Mouse (Mus musculus): ENCODE results near the gene Zfp956.
"Not testable (repeated sequence)": the region's sequence is repeated elsewhere in the genome, so short reads cannot be mapped to it uniquely, and the experiment has no call there.

Zfp956 gene

GRCm38 (mm10) chr6:47968166-47968565 is 15.0 kb downstream of the Zfp956 start:
- not testable (repeated sequence) for DNase-seq (ENCODE audit: low read depth, low spot score)

- DNase-seq (ENCODE audit: low read depth, low spot score): no peak
These were observed 21.4 kb downstream of the Zfp956 start for GRCm38 (mm10) chr6:47974599-47974998.

DNA sequence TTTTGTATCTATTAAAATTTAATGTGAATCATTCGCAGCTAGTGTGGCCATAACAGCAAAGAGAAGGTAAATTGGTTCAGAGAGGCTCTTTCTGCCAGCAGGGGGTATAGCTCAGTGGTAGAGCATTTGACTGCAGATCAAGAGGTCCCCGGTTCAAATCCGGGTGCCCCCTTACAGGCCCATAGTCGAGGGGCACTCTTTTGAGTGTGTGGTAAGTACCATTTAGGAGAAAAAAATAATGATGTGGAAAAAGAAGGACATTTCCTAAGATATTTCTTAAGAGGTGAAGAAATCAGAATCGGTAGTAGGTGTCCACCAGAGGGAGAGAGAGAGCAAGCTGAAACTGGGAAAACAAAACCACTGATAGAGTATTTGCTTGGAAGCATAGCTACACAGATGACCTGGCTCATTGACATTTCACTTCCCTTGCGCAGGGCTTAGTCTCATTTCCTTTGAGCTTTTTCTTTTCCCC is 25.7 kb downstream of the Zfp956 start:
- peak; percentile 67 for DNase-seq (ENCODE audit: low read depth, low spot score)

GRCm38 (mm10) chr6:47983936-47984335 is 30.7 kb downstream of the Zfp956 start:
- no peak for DNase-seq (ENCODE audit: low read depth, low spot score)

DNA sequence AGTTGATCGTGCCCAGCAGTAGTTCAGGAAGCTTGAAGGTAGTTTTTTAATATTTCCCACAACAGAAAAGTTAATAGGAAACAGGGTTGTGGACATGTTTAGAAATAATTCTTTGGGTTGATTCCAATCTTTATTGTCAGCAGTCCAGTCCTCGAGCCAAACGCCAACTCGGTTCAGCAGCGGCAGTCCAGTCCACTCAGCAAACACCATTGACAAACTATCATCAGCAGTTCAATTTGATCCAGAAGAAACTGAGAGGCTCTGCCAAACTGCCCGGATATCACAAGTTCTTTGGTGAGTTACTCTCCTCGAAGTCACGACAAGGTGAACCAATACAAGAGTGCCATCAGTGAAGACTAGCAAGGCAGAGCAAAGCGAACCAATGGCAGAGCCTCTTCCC is 42.5 kb downstream of the Zfp956 start:
- DNase-seq (ENCODE audit: low read depth, low spot score): no peak

DNA sequence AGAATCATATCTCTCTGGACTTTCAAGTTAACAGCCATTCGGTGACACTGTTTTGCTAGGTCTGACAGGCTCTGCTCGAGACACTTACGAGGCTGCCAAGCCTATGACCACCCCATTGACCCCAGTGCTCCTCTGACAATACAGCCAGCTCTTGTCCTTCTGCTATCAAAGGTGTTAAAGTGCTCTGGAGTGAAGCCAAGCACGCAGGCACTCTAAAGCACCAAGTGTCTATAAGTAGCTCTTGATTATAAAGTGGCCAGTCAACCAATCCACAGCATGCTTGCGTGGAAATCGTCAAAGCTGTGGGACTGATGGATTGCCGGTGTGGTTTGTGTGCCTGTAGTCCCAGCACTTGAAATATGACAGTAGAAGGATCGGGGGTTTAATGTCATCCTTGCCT is 57.5 kb downstream of the Zfp956 start:
- DNase-seq (ENCODE audit: low read depth, low spot score): no peak

All from forelimb bud, embryonic 11.5 days (tissue).